Mouse (Mus musculus): Measurements from ENCODE around the gene Gm20388.

DNA sequence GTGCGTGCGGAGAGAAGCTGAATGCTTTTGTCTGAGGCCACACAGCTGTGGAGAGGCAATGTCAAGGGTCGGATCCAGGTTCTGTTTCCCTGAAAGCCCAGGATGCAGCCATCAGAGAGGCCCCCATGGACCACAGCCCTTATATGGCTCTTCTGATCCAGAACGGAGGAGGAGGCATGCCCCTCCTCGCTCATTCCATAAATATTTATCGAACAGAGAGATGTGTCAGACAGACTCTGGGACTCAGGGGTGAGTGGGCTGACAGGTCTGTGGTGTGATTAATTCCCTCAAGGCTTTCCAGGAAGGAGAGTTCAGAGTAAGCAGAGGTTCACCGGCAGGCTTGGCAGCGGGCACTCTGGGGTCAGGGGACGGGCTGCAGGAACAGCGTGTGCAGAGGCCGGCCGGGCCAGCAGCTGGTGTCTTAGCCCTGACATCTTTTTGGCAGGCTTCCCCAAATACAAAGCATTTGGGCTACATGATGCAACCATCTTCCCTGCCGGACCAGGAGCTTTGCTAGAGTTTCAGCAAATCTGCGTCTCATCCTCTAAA is 93.6 kb downstream of the Gm20388 start:
- TF ChIP-seq CTCF (conservative IDR thresholded peaks at IDR 0.05; ENCODE audit: insufficient read depth, insufficient read length, low read depth, low read length): no peak
- no peak for TF ChIP-seq POLR2A (IDR thresholded peaks at IDR 0.05; ENCODE audit: low read depth, low read length)

Measured in kidney, adult 2 months (tissue).